Mouse (Mus musculus) bone marrow, adult 2 months (tissue): ENCODE measurements around the gene B9d1. TPM values are rescaled to one million over a fixed set of nuclear protein-coding genes. Genes with fewer than 3 reads are reported as not detected.

ENCODE experiments used
- H3K27ac ChIP-seq: fragments of 200-500 bp; 2 replicates; pipeline ENCODE4 v1.5.1; 2012; ENCODE audit warnings: low read depth, mild to moderate bottlenecking, control low read depth, inconsistent platforms, low read length; ENCODE audit not compliant: control insufficient read depth, poor library complexity, insufficient read depth
- H3K4me1 ChIP-seq: fragments of 200-500 bp; 2 replicates; pipeline ENCODE4 v1.6.1; 2011; ENCODE audit warnings: low read length; ENCODE audit not compliant: control insufficient read depth, insufficient read depth
- H3K4me3 ChIP-seq: fragments of 200-500 bp; replicated peaks from 2 replicates; pipeline ENCODE3; 2011; ENCODE audit warnings: mild to moderate bottlenecking, low read depth, low read length, control low read depth; ENCODE audit not compliant: control insufficient read depth
- CTCF ChIP-seq: fragments of 200-500 bp; IDR thresholded peaks from 2 replicates; pipeline ENCODE4 v1.5.1; 2011; ENCODE audit warnings: low read length, control low read depth; ENCODE audit not compliant: control insufficient read depth, insufficient read depth
- POLR2A ChIP-seq: fragments of 200-500 bp; IDR thresholded peaks from 2 replicates; pipeline ENCODE4 v1.6.1; 2011; ENCODE audit warnings: low read depth, mild to moderate bottlenecking, control low read depth, low read length, borderline replicate concordance; ENCODE audit not compliant: control insufficient read depth
- WGBS: fragments of 180-500 bp; shearing (Covaris S2); methylation state at CpG from one replicate; pipeline ENCODE4 v1.1.7; 2018; 5-methylcytosine and 5-hydroxymethylcytosine counted together
- polyA plus RNA-seq: library from polyadenylated mRNA; stranded (reverse); fragments of >200 nt; gene quantifications from 2 replicates; pipeline ENCODE4 v1.2.4, GENCODE M21; 2011; ENCODE audit warnings: low replicate concordance; ENCODE audit not compliant: missing spikeins, insufficient read depth, insufficient read length

B9d1 gene
- 1.1 TPM in 1 of 2 replicates, not detected in the other for polyA plus RNA-seq

DNA sequence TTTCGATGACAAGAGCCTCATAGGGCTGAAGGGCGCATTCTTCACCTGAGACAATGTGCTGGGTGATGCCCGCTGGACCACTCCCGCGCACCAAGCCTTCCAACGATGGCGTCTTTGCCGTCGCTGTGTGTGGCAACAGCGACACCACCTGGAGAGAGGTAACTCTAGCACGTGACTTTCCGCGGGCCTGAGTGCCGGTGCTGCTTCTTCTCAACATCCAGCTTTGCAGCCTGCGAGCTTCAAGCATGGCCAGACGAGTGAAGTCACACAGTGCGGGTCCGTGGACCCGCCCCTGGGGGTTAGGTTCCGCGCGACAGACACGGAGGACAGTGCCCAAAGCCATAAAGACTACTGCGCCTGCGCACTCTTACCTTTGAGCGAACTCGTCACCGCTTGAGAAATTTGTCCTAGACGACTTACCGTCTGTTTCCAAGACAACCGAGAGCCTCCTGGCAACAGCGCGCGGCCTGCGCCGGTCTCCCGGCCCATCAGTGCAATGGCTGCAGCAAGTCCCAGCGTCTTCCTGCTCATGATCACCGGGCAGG is at the start of gene B9d1:
TSS of gene B9d1 (plus strand) at position 432 of the 545 bp plus-strand sequence.
- peak within 1 kb of the TSS; percentile 89 for H3K4me3 ChIP-seq
- H3K27ac ChIP-seq = peak within 1 kb of the TSS; percentile 66; the same call in 1 of the 2 replicates
- under 1% methylated on average over 39 of the region's 39 CpGs for WGBS
- TF ChIP-seq POLR2A (peak; percentile 38; the same call in 1 of the 2 replicates), CTCF (peak; percentile 99)
- H3K4me1 ChIP-seq = no peaks in the 10 kb centered on the region

DNA sequence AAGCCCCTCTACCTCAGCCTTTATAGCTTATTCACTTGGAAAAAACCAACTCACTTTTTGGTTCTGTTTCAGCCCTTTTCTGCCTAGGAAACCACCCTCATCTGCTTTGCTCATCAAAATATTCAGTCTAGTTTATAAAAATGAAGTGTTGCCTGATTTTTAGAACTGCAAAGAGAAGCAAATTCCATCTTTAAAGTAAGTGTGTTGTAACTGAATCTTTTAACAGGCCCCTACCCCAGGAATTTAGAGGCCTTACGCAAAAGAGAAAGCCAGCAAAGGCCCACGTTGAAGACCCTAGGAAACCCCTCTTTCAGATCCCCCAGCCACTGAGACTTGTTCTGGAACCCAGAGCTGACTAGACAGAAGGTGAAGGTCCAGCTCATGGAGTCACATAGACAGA is 40.9 kb upstream of the B9d1 start:
- 69% methylated on average over 2 of the region's 2 CpGs for WGBS
- no peak overlapping the region for H3K4me3 ChIP-seq

DNA sequence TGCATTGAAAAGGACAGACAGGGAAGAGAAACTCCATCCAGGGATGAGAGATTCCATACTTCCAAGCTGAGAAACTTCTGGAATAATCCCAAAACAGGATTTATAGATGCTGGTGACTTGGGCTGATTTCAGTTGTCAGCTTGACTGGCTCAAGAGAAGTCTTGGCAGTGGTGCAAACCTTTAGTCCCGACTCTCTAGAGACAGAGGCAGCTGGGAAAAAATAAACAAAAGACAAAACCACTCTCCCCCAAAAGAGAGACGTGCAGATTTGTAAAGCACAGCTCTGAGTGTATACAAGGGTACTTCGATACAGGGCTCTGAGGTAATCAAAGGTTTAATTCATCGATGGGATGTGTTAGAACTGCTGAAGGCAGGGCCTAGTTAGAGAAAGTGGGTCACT is 39.5 kb upstream of the B9d1 start:
- 68% methylated on average over 4 of the region's 4 CpGs for WGBS

More for the DNA sequence above, 40.9 kb upstream of the B9d1 start:
- TF ChIP-seq POLR2A (no peak), CTCF (no peak)
- no peak overlapping the region for H3K27ac ChIP-seq
- H3K4me1 ChIP-seq = peaks cover 4% of the 10 kb centered on the region; the same call in 1 of the 2 replicates

DNA sequence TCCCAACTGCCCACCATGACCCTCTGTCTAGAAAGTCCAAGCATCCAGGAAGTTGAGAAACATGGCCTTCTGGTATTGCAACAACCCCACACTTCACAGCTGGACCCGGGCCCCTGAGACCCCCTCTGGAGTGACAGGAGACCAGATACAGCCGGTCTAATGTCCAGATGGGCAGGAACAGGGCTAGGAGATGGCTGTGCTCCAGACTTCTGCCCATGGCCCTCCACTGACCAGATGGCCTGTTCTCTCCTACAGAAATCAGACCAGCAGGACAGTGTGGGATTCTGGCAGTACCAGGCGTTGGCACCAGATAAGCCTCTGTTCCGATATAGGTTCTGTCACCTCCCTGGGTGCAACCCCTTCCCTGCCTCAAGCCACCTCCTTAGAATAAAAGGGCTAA is 36.4 kb upstream of the B9d1 start:
- Histone ChIP-seq H3K27ac (no peak overlapping the region), H3K4me1 (peaks cover 12% of the 10 kb centered on the region), H3K4me3 (no peak overlapping the region)
- no peak for TF ChIP-seq CTCF
- TF ChIP-seq POLR2A = no peak
- WGBS = 66% methylated on average over 4 of the region's 4 CpGs

More for the DNA sequence above, 39.5 kb upstream of the B9d1 start:
- TF ChIP-seq CTCF = no peak
- TF ChIP-seq POLR2A = no peak
- H3K4me3 ChIP-seq = no peak overlapping the region
- no peak overlapping the region for H3K27ac ChIP-seq
- H3K4me1 ChIP-seq = peaks cover 10% of the 10 kb centered on the region

DNA sequence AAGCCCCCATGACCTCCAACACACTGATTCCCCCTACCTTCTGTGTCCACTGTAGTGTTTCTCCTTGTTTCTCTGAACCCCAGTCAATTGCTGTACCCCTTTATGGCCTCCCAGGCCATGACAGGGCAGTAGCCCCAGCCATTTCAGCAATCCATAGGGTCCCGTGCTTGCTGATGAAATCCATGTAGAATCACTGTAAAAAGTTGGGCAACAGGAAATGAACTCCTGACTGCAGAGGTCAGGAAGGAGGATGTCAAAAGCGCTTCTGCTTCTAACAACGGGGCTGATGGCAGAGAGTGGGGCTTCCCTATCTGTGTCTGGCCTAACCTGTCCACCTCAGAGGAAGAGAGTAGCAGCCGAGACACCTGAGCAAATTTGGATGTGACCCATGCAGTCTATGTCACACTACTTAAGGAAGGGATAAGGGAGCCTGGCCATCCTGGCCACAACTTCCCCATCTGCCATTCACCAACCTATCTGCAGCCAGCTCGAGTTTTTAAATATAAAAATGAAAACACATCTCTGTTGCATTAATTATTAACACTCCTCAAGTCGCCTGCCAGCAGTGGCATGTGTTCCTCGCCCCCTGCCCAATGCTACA is 35.5 kb upstream of the B9d1 start:
- TF ChIP-seq POLR2A (no peak), CTCF (no peak)
- peaks cover 12% of the 10 kb centered on the region for H3K4me1 ChIP-seq
- WGBS = 11% methylated on average over 7 of the region's 7 CpGs
- no peak overlapping the region for H3K4me3 ChIP-seq
- H3K27ac ChIP-seq = peak overlapping the region; percentile 4; the same call in 1 of the 2 replicates

DNA sequence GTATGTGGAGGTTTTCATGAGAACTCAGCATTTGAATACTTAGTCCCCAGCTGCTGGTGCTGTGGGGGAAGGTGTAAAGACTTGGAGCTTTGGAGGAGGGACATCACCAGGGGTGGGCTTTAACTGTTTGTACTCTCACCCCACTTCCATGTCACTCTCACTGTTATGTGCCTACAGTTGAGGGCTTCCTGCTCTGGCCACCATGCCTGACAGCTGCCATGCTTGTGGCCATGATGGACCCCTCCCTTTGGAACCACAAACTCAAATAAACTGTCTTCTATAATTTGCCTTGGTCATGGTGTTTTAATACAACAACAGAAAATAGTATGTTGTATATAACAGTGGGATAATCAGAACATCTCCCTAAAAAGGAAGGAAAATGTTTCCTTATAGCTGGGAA is 34.1 kb upstream of the B9d1 start:
- TF ChIP-seq CTCF = no peak
- TF ChIP-seq POLR2A = no peak
- peaks cover 12% of the 10 kb centered on the region for H3K4me1 ChIP-seq
- no peak overlapping the region for H3K4me3 ChIP-seq
- no peak overlapping the region for H3K27ac ChIP-seq

DNA sequence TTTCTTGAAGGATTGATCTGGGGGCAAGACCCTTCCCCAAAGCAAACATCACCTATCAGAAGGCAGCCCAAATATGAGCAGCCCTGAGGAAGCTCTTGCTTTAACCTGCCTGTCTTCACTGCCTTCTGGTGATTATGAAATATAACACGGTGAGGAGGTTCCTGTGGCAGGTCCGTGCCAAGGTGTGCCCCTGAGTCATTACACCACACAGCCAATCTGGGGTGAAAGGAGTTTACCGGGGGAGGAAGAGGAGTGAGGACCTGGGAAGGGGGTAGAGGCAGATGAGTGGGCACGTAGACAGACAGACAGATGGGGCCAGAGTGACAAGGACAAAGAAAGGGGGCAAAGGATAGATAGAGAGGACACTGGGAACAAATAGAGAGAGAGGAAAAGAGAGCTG is 31.3 kb upstream of the B9d1 start:
- WGBS = 36% methylated on average over 4 of the region's 4 CpGs
- no peak for TF ChIP-seq CTCF
- no peak for TF ChIP-seq POLR2A
- H3K27ac ChIP-seq = no peak overlapping the region

DNA sequence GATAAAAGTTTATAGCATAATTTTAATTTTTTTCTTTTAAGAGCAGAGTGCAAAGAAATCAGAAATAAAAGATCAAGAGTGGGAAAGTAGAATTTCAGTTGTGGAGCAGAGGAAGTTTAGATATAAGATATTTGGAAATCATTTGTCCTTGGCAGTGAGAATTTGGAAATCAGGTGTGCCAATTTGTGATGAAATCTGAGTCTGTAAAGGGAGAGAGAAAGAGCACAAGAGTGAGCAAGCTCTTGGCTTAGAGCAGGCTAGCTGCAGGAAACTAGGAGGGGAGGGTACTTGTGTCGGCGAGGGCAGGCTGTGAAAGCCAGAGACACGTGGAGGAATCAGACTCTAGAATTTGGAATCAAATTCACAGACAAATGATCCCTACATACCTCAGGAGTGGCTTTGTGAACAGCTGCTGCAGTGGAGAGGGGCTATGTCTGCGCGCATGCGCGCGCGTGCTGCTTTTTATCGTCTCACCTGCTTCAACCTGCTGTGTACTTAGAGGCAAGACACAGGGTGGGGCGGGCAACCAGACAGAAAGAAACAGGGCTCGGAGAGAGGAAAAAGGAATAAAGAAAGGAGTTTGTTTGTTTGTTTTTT is 28.1 kb upstream of the B9d1 start:
- WGBS = 63% methylated on average over 12 of the region's 12 CpGs

More for the DNA sequence above, 31.3 kb upstream of the B9d1 start:
- H3K4me3 ChIP-seq = no peak overlapping the region
- H3K4me1 ChIP-seq = peaks cover 10% of the 10 kb centered on the region

More for the DNA sequence above, 28.1 kb upstream of the B9d1 start:
- Histone ChIP-seq H3K4me3 (no peak overlapping the region), H3K4me1 (no peaks in the 10 kb centered on the region; the same call in 1 of the 2 replicates), H3K27ac (no peak overlapping the region)
- no peak for TF ChIP-seq CTCF
- no peak for TF ChIP-seq POLR2A
